Mouse (Mus musculus): ENCODE measurements at regions not wholly inside any gene's neighbourhood (a gene's known extent, or its start where the extent isn't known, plus 50 kb on each side); places are given as distances from the start of the nearest gene placed in this dataset.
"Not testable (repeated sequence)": the region's sequence is repeated elsewhere in the genome, so short reads cannot be mapped to it uniquely, and the experiment has no call there.

- H3K4me3 ChIP-seq: no peak overlapping the region
- H3K9me3 ChIP-seq: no peaks in the 10 kb centered on the region
- no peaks in the 10 kb centered on the region for H3K27me3 ChIP-seq (replicated peaks)
- ATAC-seq (replicated peaks): peak; percentile 35; the same call in 1 of the 2 replicates
- no peak overlapping the region for H3K27ac ChIP-seq
- no peak overlapping the region for H3K4me2 ChIP-seq
- H3K4me1 ChIP-seq: 0 out of 2 replicates have a peak, but pooled peaks cover 3% of the 10 kb centered on the region
- no peak overlapping the region for H3K9ac ChIP-seq
- H3K36me3 ChIP-seq (replicated peaks): no peaks in the 10 kb centered on the region
- WGBS: 65% methylated on average over 6 of the region's 6 CpGs
These were observed 182.9 kb upstream of the Bmp4 start for GRCm38 (mm10) chr14:46573401-46573800.

- not testable (repeated sequence) for ATAC-seq (replicated peaks); H3K27ac ChIP-seq; H3K27me3 ChIP-seq (replicated peaks); H3K4me3 ChIP-seq; H3K9ac ChIP-seq; H3K9me3 ChIP-seq; H3K4me2 ChIP-seq; H3K4me1 ChIP-seq; H3K36me3 ChIP-seq (replicated peaks)
- WGBS: 73% methylated on average over 2 of the region's 2 CpGs
These were observed 182.5 kb upstream of the Bmp4 start for GRCm38 (mm10) chr14:46572972-46573371.

GRCm38 (mm10) chr14:46571841-46572240 lies 181.4 kb upstream of the Bmp4 start:
- Histone ChIP-seq H3K4me2 (no peak overlapping the region), H3K4me3 (no peak overlapping the region), H3K9me3 (no peaks in the 10 kb centered on the region), H3K9ac (no peak overlapping the region), H3K4me1 (0 out of 2 replicates have a peak, but pooled peaks cover 3% of the 10 kb centered on the region), H3K27ac (no peak overlapping the region), H3K27me3 (replicated peaks) (no peaks in the 10 kb centered on the region), H3K36me3 (replicated peaks) (no peaks in the 10 kb centered on the region)
- ATAC-seq (replicated peaks): peak; percentile 90
- 30% methylated on average over 1 of the region's 1 CpGs for WGBS

- no peaks in the 10 kb centered on the region for H3K9me3 ChIP-seq
- H3K9ac ChIP-seq: no peak overlapping the region
- WGBS: 70% methylated on average over 8 of the region's 8 CpGs
- H3K27ac ChIP-seq: no peak overlapping the region
- no peak overlapping the region for H3K4me2 ChIP-seq
- H3K27me3 ChIP-seq (replicated peaks): no peaks in the 10 kb centered on the region
- H3K36me3 ChIP-seq (replicated peaks): no peaks in the 10 kb centered on the region
- ATAC-seq (replicated peaks): no peak
- 0 out of 2 replicates have a peak, but pooled peaks cover 3% of the 10 kb centered on the region for H3K4me1 ChIP-seq
- H3K4me3 ChIP-seq: no peak overlapping the region
These were observed 178.8 kb upstream of the Bmp4 start for GRCm38 (mm10) chr14:46569273-46569672.

- 58% methylated on average over 3 of the region's 3 CpGs for WGBS
- Histone ChIP-seq H3K27ac (no peak overlapping the region), H3K36me3 (replicated peaks) (no peaks in the 10 kb centered on the region), H3K9ac (no peak overlapping the region), H3K4me3 (no peak overlapping the region), H3K4me1 (0 out of 2 replicates have a peak, but pooled peaks cover 3% of the 10 kb centered on the region), H3K9me3 (no peaks in the 10 kb centered on the region), H3K27me3 (replicated peaks) (no peaks in the 10 kb centered on the region), H3K4me2 (no peak overlapping the region)
- ATAC-seq (replicated peaks): no peak
These were observed 176.9 kb upstream of the Bmp4 start for GRCm38 (mm10) chr14:46567411-46567780.

GRCm38 (mm10) chr14:46566681-46567410 lies 176.4 kb upstream of the Bmp4 start:
- H3K4me2 ChIP-seq: no peak overlapping the region
- no peaks in the 10 kb centered on the region for H3K9me3 ChIP-seq
- no peak overlapping the region for H3K9ac ChIP-seq
- 0 out of 2 replicates have a peak, but pooled peaks cover 2% of the 10 kb centered on the region for H3K4me1 ChIP-seq
- 73% methylated on average over 9 of the region's 9 CpGs for WGBS
- no peaks in the 10 kb centered on the region for H3K27me3 ChIP-seq (replicated peaks)
- H3K36me3 ChIP-seq (replicated peaks): no peaks in the 10 kb centered on the region
- ATAC-seq (replicated peaks): no peak
- no peak overlapping the region for H3K27ac ChIP-seq
- no peak overlapping the region for H3K4me3 ChIP-seq

- Histone ChIP-seq H3K27ac (no peak overlapping the region), H3K4me3 (no peak overlapping the region), H3K36me3 (replicated peaks) (no peaks in the 10 kb centered on the region), H3K9ac (no peak overlapping the region), H3K4me1 (no peaks in the 10 kb centered on the region), H3K27me3 (replicated peaks) (no peaks in the 10 kb centered on the region), H3K4me2 (no peak overlapping the region), H3K9me3 (no peaks in the 10 kb centered on the region)
- WGBS: 10% methylated on average over 3 of the region's 3 CpGs
- ATAC-seq (replicated peaks): no peak
These were observed 174.5 kb upstream of the Bmp4 start for GRCm38 (mm10) chr14:46564998-46565397.

- no peak overlapping the region for H3K27ac ChIP-seq
- no peaks in the 10 kb centered on the region for H3K27me3 ChIP-seq (replicated peaks)
- H3K36me3 ChIP-seq (replicated peaks): no peaks in the 10 kb centered on the region
- no peaks in the 10 kb centered on the region for H3K4me1 ChIP-seq
- H3K9ac ChIP-seq: no peak overlapping the region
- H3K9me3 ChIP-seq: no peaks in the 10 kb centered on the region
- WGBS: 87% methylated on average over 5 of the region's 5 CpGs
- H3K4me2 ChIP-seq: no peak overlapping the region
- H3K4me3 ChIP-seq: no peak overlapping the region
- ATAC-seq (replicated peaks): no peak
These were observed 171.5 kb upstream of the Bmp4 start for GRCm38 (mm10) chr14:46562016-46562415.

GRCm38 (mm10) chr14:46553239-46553638 lies 162.8 kb upstream of the Bmp4 start:
- H3K27me3 ChIP-seq (replicated peaks): no peaks in the 10 kb centered on the region
- no peak overlapping the region for H3K27ac ChIP-seq
- no peaks in the 10 kb centered on the region for H3K36me3 ChIP-seq (replicated peaks)
- ATAC-seq (replicated peaks): no peak
- no peak overlapping the region for H3K9ac ChIP-seq
- WGBS: 92% methylated on average over 2 of the region's 2 CpGs
- no peaks in the 10 kb centered on the region for H3K9me3 ChIP-seq
- H3K4me3 ChIP-seq: no peak overlapping the region
- H3K4me1 ChIP-seq: no peaks in the 10 kb centered on the region
- no peak overlapping the region for H3K4me2 ChIP-seq

- Histone ChIP-seq H3K9ac (no peak overlapping the region), H3K9me3 (no peaks in the 10 kb centered on the region), H3K4me3 (no peak overlapping the region), H3K27me3 (replicated peaks) (no peaks in the 10 kb centered on the region), H3K27ac (no peak overlapping the region), H3K4me1 (no peaks in the 10 kb centered on the region), H3K36me3 (replicated peaks) (no peaks in the 10 kb centered on the region), H3K4me2 (no peak overlapping the region)
- ATAC-seq (replicated peaks): no peak
- WGBS: 80% methylated on average over 6 of the region's 6 CpGs
These were observed 155.7 kb upstream of the Bmp4 start for GRCm38 (mm10) chr14:46546146-46546545.

- Histone ChIP-seq H3K36me3 (replicated peaks) (no peaks in the 10 kb centered on the region), H3K4me2 (no peak overlapping the region), H3K9me3 (no peaks in the 10 kb centered on the region), H3K4me3 (no peak overlapping the region), H3K27ac (no peak overlapping the region), H3K9ac (no peak overlapping the region), H3K27me3 (replicated peaks) (no peaks in the 10 kb centered on the region), H3K4me1 (no peaks in the 10 kb centered on the region)
- WGBS: 87% methylated on average over 6 of the region's 6 CpGs
- no peak for ATAC-seq (replicated peaks)
These were observed 149.2 kb upstream of the Bmp4 start for GRCm38 (mm10) chr14:46539466-46540187.

GRCm38 (mm10) chr14:46536002-46536762 lies 145.7 kb upstream of the Bmp4 start:
- Histone ChIP-seq H3K27ac (no peak overlapping the region), H3K36me3 (replicated peaks) (no peaks in the 10 kb centered on the region), H3K4me1 (no peaks in the 10 kb centered on the region), H3K9ac (no peak overlapping the region), H3K4me2 (no peak overlapping the region), H3K4me3 (no peak overlapping the region), H3K9me3 (no peaks in the 10 kb centered on the region), H3K27me3 (replicated peaks) (no peaks in the 10 kb centered on the region)
- no peak for ATAC-seq (replicated peaks)
- 89% methylated on average over 10 of the region's 10 CpGs for WGBS
